Mouse (Mus musculus): ENCODE measurements around the gene Gls. TPM values are rescaled to one million over a fixed set of nuclear protein-coding genes. Genes with fewer than 3 reads are reported as not detected.

The Gls gene
- polyA plus RNA-seq, 1 experiment from 2014 or later, result 34.8 TPM

GRCm38 (mm10) chr1:52143191-52143590, 89.8 kb downstream of the Gls start:
- Histone ChIP-seq H3K27me3 (replicated peaks; ENCODE audit: control insufficient read depth, insufficient read depth, low read length) (no peaks in the 10 kb centered on the region), H3K9me3 (ENCODE audit: control insufficient read depth, low read length) (no peaks in the 10 kb centered on the region), H3K36me3 (ENCODE audit: control insufficient read depth, insufficient read depth) (no peaks in the 10 kb centered on the region), H3K9ac (replicated peaks; ENCODE audit: low read depth, low read length) (no peak overlapping the region), H3K4me2 (ENCODE audit: low read length) (no peak overlapping the region), H3K4me3 (replicated peaks; ENCODE audit: low read length) (no peak overlapping the region), H3K27ac (ENCODE audit: low read length) (no peak overlapping the region), H3K4me1 (replicated peaks; ENCODE audit: control insufficient read depth, insufficient read depth, low read length) (no peaks in the 10 kb centered on the region)
- WGBS, result 86% methylated on average over 4 of the region's 4 CpGs
- no peak for ATAC-seq

- 79% methylated on average over 4 of the region's 4 CpGs for WGBS
- no peak overlapping the region for H3K27ac ChIP-seq (ENCODE audit: low read length)
- H3K36me3 ChIP-seq (ENCODE audit: control insufficient read depth, insufficient read depth), result no peaks in the 10 kb centered on the region
- no peak overlapping the region for H3K9ac ChIP-seq (replicated peaks; ENCODE audit: low read depth, low read length)
- H3K9me3 ChIP-seq (ENCODE audit: control insufficient read depth, low read length), result no peaks in the 10 kb centered on the region
- no peak overlapping the region for H3K4me2 ChIP-seq (ENCODE audit: low read length)
- ATAC-seq, result no peak
- H3K4me1 ChIP-seq (replicated peaks; ENCODE audit: control insufficient read depth, insufficient read depth, low read length), result no peaks in the 10 kb centered on the region
- H3K27me3 ChIP-seq (replicated peaks; ENCODE audit: control insufficient read depth, insufficient read depth, low read length), result no peaks in the 10 kb centered on the region
- H3K4me3 ChIP-seq (replicated peaks; ENCODE audit: low read length), result no peak overlapping the region
These were observed 90.9 kb downstream of the Gls start for GRCm38 (mm10) chr1:52142117-52142516.

- Histone ChIP-seq H3K27me3 (replicated peaks; ENCODE audit: control insufficient read depth, insufficient read depth, low read length) (no peaks in the 10 kb centered on the region), H3K36me3 (ENCODE audit: control insufficient read depth, insufficient read depth) (no peaks in the 10 kb centered on the region), H3K9ac (replicated peaks; ENCODE audit: low read depth, low read length) (no peak overlapping the region), H3K9me3 (ENCODE audit: control insufficient read depth, low read length) (no peaks in the 10 kb centered on the region), H3K27ac (ENCODE audit: low read length) (no peak overlapping the region), H3K4me2 (ENCODE audit: low read length) (no peak overlapping the region), H3K4me1 (replicated peaks; ENCODE audit: control insufficient read depth, insufficient read depth, low read length) (no peaks in the 10 kb centered on the region), H3K4me3 (replicated peaks; ENCODE audit: low read length) (no peak overlapping the region)
- no peak for ATAC-seq
- 71% methylated on average over 3 of the region's 3 CpGs for WGBS
These were observed 91.5 kb downstream of the Gls start for GRCm38 (mm10) chr1:52141482-52141881.

GRCm38 (mm10) chr1:52140534-52140933, 92.5 kb downstream of the Gls start:
- Histone ChIP-seq H3K27ac (ENCODE audit: low read length) (no peak overlapping the region), H3K9me3 (ENCODE audit: control insufficient read depth, low read length) (no peaks in the 10 kb centered on the region), H3K27me3 (replicated peaks; ENCODE audit: control insufficient read depth, insufficient read depth, low read length) (no peaks in the 10 kb centered on the region), H3K36me3 (ENCODE audit: control insufficient read depth, insufficient read depth) (no peaks in the 10 kb centered on the region), H3K4me2 (ENCODE audit: low read length) (no peak overlapping the region), H3K9ac (replicated peaks; ENCODE audit: low read depth, low read length) (no peak overlapping the region), H3K4me1 (replicated peaks; ENCODE audit: control insufficient read depth, insufficient read depth, low read length) (no peaks in the 10 kb centered on the region), H3K4me3 (replicated peaks; ENCODE audit: low read length) (no peak overlapping the region)
- 82% methylated on average over 9 of the region's 9 CpGs for WGBS
- no peak for ATAC-seq

- Histone ChIP-seq H3K4me2 (ENCODE audit: low read length) (no peak overlapping the region), H3K27ac (ENCODE audit: low read length) (no peak overlapping the region), H3K27me3 (replicated peaks; ENCODE audit: control insufficient read depth, insufficient read depth, low read length) (no peaks in the 10 kb centered on the region), H3K4me3 (replicated peaks; ENCODE audit: low read length) (no peak overlapping the region), H3K9ac (replicated peaks; ENCODE audit: low read depth, low read length) (no peak overlapping the region), H3K36me3 (ENCODE audit: control insufficient read depth, insufficient read depth) (no peaks in the 10 kb centered on the region), H3K9me3 (ENCODE audit: control insufficient read depth, low read length) (no peaks in the 10 kb centered on the region), H3K4me1 (replicated peaks; ENCODE audit: control insufficient read depth, insufficient read depth, low read length) (no peaks in the 10 kb centered on the region)
- 84% methylated on average over 16 of the region's 16 CpGs for WGBS
- ATAC-seq, result no peak
These were observed 95.7 kb downstream of the Gls start for GRCm38 (mm10) chr1:52137292-52137691.

- 82% methylated on average over 8 of the region's 8 CpGs for WGBS
- no peak for ATAC-seq
- H3K27me3 ChIP-seq (replicated peaks; ENCODE audit: control insufficient read depth, insufficient read depth, low read length), result no peaks in the 10 kb centered on the region
- H3K4me1 ChIP-seq (replicated peaks; ENCODE audit: control insufficient read depth, insufficient read depth, low read length), result no peaks in the 10 kb centered on the region
- H3K4me2 ChIP-seq (ENCODE audit: low read length), result no peak overlapping the region
- H3K36me3 ChIP-seq (ENCODE audit: control insufficient read depth, insufficient read depth), result no peaks in the 10 kb centered on the region
- H3K27ac ChIP-seq (ENCODE audit: low read length), result no peak overlapping the region
- no peak overlapping the region for H3K4me3 ChIP-seq (replicated peaks; ENCODE audit: low read length)
- no peak overlapping the region for H3K9ac ChIP-seq (replicated peaks; ENCODE audit: low read depth, low read length)
- H3K9me3 ChIP-seq (ENCODE audit: control insufficient read depth, low read length), result no peaks in the 10 kb centered on the region
These were observed 99.8 kb downstream of the Gls start for GRCm38 (mm10) chr1:52133254-52133653.

- no peak for ATAC-seq
- WGBS, result 82% methylated on average over 11 of the region's 11 CpGs
- no peak overlapping the region for H3K9ac ChIP-seq (replicated peaks; ENCODE audit: low read depth, low read length)
These were observed 101.2 kb downstream of the Gls start for GRCm38 (mm10) chr1:52131787-52132377.

GRCm38 (mm10) chr1:52129794-52130193, 103.2 kb downstream of the Gls start:
- ATAC-seq, result no peak

More at GRCm38 (mm10) chr1:52131787-52132377, 101.2 kb downstream of the Gls start:
- no peaks in the 10 kb centered on the region for H3K36me3 ChIP-seq (ENCODE audit: control insufficient read depth, insufficient read depth)
- H3K4me1 ChIP-seq (replicated peaks; ENCODE audit: control insufficient read depth, insufficient read depth, low read length), result no peaks in the 10 kb centered on the region
- H3K4me2 ChIP-seq (ENCODE audit: low read length), result no peak overlapping the region
- no peaks in the 10 kb centered on the region for H3K27me3 ChIP-seq (replicated peaks; ENCODE audit: control insufficient read depth, insufficient read depth, low read length)
- H3K4me3 ChIP-seq (replicated peaks; ENCODE audit: low read length), result no peak overlapping the region
- no peak overlapping the region for H3K27ac ChIP-seq (ENCODE audit: low read length)
- H3K9me3 ChIP-seq (ENCODE audit: control insufficient read depth, low read length), result no peaks in the 10 kb centered on the region

GRCm38 (mm10) chr1:52127350-52127749, 105.7 kb downstream of the Gls start:
- H3K27me3 ChIP-seq (replicated peaks; ENCODE audit: control insufficient read depth, insufficient read depth, low read length), result no peaks in the 10 kb centered on the region
- H3K9me3 ChIP-seq (ENCODE audit: control insufficient read depth, low read length), result no peaks in the 10 kb centered on the region
- no peak overlapping the region for H3K4me3 ChIP-seq (replicated peaks; ENCODE audit: low read length)
- H3K36me3 ChIP-seq (ENCODE audit: control insufficient read depth, insufficient read depth), result no peaks in the 10 kb centered on the region
- ATAC-seq, result no peak
- WGBS, result 89% methylated on average over 6 of the region's 6 CpGs
- H3K4me2 ChIP-seq (ENCODE audit: low read length), result no peak overlapping the region
- H3K27ac ChIP-seq (ENCODE audit: low read length), result no peak overlapping the region
- no peaks in the 10 kb centered on the region for H3K4me1 ChIP-seq (replicated peaks; ENCODE audit: control insufficient read depth, insufficient read depth, low read length)
- H3K9ac ChIP-seq (replicated peaks; ENCODE audit: low read depth, low read length), result no peak overlapping the region

More at GRCm38 (mm10) chr1:52129794-52130193, 103.2 kb downstream of the Gls start:
- H3K36me3 ChIP-seq (ENCODE audit: control insufficient read depth, insufficient read depth), result no peaks in the 10 kb centered on the region
- H3K4me3 ChIP-seq (replicated peaks; ENCODE audit: low read length), result no peak overlapping the region
- no peaks in the 10 kb centered on the region for H3K4me1 ChIP-seq (replicated peaks; ENCODE audit: control insufficient read depth, insufficient read depth, low read length)
- 72% methylated on average over 6 of the region's 6 CpGs for WGBS
- no peaks in the 10 kb centered on the region for H3K27me3 ChIP-seq (replicated peaks; ENCODE audit: control insufficient read depth, insufficient read depth, low read length)
- H3K9me3 ChIP-seq (ENCODE audit: control insufficient read depth, low read length), result no peaks in the 10 kb centered on the region
- H3K27ac ChIP-seq (ENCODE audit: low read length), result no peak overlapping the region
- H3K9ac ChIP-seq (replicated peaks; ENCODE audit: low read depth, low read length), result no peak overlapping the region
- H3K4me2 ChIP-seq (ENCODE audit: low read length), result no peak overlapping the region

- WGBS, result 71% methylated on average over 3 of the region's 3 CpGs
- H3K27ac ChIP-seq (ENCODE audit: low read length), result no peak overlapping the region
- no peak for ATAC-seq
- no peaks in the 10 kb centered on the region for H3K36me3 ChIP-seq (ENCODE audit: control insufficient read depth, insufficient read depth)
- peaks cover 5% of the 10 kb centered on the region for H3K4me1 ChIP-seq (replicated peaks; ENCODE audit: control insufficient read depth, insufficient read depth, low read length)
- H3K4me2 ChIP-seq (ENCODE audit: low read length), result no peak overlapping the region
- H3K27me3 ChIP-seq (replicated peaks; ENCODE audit: control insufficient read depth, insufficient read depth, low read length), result no peaks in the 10 kb centered on the region
- no peaks in the 10 kb centered on the region for H3K9me3 ChIP-seq (ENCODE audit: control insufficient read depth, low read length)
- H3K4me3 ChIP-seq (replicated peaks; ENCODE audit: low read length), result no peak overlapping the region
- H3K9ac ChIP-seq (replicated peaks; ENCODE audit: low read depth, low read length), result no peak overlapping the region
These were observed 108.2 kb downstream of the Gls start for GRCm38 (mm10) chr1:52124818-52125217.
